Mouse (Mus musculus) gastrocnemius, adult 2 months (tissue): ENCODE measurements around the gene Gpcpd1. TPM values are rescaled to one million over a fixed set of nuclear protein-coding genes. Genes with fewer than 3 reads are reported as not detected.

ENCODE experiments used
- DNase-seq: peaks from one replicate; pipeline ENCODE4 v3.0.0; 2022
- H3K27ac ChIP-seq: fragments of 200-600 bp; 2 replicates; pipeline ENCODE4 v1.8.1; 2022; ENCODE audit warnings: mild to moderate bottlenecking
- H3K4me3 ChIP-seq: fragments of 200-600 bp; 2 replicates; pipeline ENCODE4 v1.8.1; 2022; ENCODE audit warnings: mild to moderate bottlenecking, moderate library complexity
- CTCF ChIP-seq: fragments of 200-600 bp; IDR thresholded peaks from 2 replicates; pipeline ENCODE4 v1.8.1; 2022; ENCODE audit warnings: antibody characterized with exemption, mild to moderate bottlenecking, moderate library complexity
- intact Hi-C: fragments of 180-260 bp; cut with DNase I; formaldehyde crosslinking; loops from one replicate; pipeline ENCODE4 v1.15.1; 2025
- total RNA-seq, 2 experiments: library from RNA; stranded (reverse); gene quantifications; 2 replicates each; pipeline ENCODE4 v1.2.3; 2021

The Gpcpd1 gene
- total RNA-seq, 2 experiments from 2014 or later, result 167 to 341 TPM

DNA sequence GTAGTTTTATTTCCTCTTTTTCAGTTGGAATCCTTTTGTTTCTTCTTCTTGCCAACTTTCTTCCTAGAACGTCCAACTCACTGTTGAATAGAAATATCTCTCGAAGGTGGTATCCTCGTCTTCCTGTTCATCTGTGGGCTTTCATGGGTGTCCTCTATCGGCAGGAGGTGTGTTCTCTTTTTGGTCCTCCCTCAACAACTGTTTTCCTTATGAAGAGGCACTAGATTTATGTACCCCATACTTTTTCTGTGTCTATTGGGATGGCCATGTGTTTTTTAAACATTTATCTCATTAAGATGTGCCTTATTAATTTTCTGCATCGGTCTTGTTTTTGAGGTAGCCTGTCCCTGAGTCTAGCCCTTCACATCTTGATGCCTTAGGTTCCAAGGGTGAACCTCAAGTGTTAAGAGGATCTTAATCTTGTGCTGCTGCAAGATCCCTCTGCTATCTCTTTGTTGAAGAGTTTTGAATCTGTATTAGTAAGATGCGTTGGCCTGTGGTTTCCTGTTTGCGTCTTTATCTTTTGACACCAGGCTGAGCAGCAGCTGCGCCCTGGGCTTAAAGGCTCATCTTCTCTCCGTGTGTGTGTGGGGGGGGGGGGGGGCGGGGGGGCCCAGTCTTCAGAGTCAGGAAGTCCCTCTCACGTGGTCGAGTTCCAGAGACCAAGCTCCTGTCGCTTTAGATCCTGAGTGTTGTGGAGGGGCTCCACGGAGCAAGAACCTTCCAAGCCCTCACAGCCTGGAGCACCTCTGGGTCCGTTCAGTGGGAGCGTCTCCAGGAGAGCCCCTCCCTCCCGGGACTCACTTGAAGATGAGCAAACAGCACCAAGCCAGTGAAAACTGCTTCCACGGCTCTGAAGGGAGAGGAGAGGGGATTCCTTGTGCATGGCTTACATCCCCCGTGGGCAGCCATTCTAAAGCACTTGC is 75.2 kb downstream of the Gpcpd1 start:
- Histone ChIP-seq H3K27ac (no peak overlapping the region), H3K4me3 (no peak overlapping the region)
- no peak for DNase-seq
- intact Hi-C loops, result no loop called here
- TF ChIP-seq CTCF, result no peak

DNA sequence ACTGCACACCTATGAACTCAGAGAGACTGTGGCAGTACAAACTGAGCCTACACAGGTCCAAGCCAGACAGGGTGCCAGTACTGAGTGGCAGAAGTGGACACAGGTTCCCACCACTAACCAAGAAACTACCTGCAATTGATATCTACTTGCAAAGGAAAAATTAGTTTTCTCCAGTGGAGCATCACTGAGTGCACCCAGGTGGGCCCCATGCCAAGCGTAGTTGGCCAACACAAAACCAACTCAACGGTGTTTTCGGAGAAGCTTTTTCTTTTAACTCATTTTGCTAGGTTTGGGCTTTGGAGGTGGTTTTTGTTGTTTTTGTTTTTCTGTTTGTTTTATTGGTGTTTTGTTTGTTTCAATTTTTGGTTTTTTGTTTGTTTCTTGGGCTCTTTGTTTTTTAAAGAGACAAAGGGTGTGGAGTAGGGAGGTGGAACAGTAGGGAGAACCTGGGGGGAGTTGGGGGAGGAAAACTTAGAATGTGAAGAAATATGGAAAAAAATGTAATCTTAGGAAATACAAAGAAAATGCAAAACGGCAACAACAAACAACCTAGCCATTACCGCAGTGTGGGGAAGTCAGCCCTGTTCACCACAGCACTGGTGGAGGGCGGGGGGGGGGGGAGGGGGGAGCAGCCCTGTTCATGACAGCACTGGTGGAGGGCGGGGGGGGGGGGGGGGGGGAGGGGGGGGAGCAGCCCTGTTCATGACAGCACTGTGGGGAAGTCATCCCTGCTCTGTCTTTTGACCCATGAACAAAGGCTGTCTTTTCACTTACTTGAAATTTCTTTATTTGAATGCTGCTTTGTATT is 76.3 kb downstream of the Gpcpd1 start:
- no peak for DNase-seq
- H3K4me3 ChIP-seq, result no peak overlapping the region
- intact Hi-C loops, result no loop called here
- TF ChIP-seq CTCF, result no peak
- no peak overlapping the region for H3K27ac ChIP-seq

DNA sequence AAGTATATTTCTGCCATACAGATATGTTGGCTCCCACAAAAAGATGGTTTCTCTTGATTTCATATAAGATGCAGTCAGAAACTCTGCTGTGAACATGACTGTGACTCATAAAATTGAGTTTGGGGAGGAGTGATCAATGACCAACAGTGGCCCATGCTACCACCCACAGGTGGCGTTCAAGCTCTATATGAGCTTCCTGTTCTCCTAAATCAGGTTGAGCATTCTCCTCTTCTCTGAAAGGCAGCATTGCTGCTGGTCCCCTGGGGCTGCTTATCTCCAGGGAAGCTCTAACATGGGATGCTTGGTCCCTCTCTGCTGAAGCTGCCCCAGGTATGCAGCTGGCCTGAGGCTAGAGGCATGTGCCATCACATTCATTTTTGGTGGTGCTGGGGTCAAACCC is 77.8 kb downstream of the Gpcpd1 start:
- intact Hi-C loops, result no loop called here
- H3K4me3 ChIP-seq, result no peak overlapping the region
- DNase-seq, result no peak
- no peak for TF ChIP-seq CTCF
- H3K27ac ChIP-seq, result no peak overlapping the region

DNA sequence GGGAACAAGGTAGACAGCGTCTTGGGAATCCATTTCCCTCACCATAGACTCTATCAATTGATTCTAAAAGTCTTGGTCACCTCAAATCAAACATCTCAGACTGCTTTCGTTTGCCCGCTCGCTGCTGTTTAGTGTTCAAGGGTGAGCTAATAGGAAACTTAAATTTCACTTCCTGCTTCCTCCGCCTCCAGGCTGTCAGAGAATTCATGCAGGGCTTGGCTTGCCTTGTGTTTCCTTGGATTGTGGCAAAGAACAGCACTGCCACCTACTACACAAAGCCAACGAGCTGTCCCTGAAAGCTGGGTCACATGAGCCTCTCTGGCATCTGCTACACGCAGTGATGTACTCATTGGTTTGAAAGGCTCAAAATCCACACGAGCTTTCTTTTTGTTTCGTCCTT is 78.3 kb downstream of the Gpcpd1 start:
- intact Hi-C loops, result no loop called here
- TF ChIP-seq CTCF, result no peak
- Histone ChIP-seq H3K27ac (no peak overlapping the region), H3K4me3 (no peak overlapping the region)
- DNase-seq, result no peak

DNA sequence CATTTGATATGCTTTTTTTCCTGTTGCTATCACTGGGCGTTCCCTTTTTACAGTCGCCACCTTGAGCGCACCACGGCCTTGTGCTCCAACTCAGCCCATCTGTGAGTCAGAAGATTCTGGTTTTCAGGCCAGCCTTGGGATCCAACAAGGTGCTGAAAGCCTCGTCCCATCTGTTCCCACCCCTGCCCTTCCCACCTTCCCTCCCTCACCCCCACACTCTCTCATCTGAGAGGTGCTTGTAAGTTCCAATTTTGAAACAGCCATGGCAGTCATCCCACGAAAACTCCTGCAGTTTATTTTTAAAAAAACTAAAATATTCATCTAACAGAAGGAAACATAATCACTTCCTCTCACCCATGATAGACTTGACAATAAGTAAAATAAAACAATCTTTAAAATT is 80.0 kb downstream of the Gpcpd1 start:
- no peak for DNase-seq
- H3K27ac ChIP-seq, result no peak overlapping the region
- no peak for TF ChIP-seq CTCF
- intact Hi-C loops, result no loop called here
- no peak overlapping the region for H3K4me3 ChIP-seq

DNA sequence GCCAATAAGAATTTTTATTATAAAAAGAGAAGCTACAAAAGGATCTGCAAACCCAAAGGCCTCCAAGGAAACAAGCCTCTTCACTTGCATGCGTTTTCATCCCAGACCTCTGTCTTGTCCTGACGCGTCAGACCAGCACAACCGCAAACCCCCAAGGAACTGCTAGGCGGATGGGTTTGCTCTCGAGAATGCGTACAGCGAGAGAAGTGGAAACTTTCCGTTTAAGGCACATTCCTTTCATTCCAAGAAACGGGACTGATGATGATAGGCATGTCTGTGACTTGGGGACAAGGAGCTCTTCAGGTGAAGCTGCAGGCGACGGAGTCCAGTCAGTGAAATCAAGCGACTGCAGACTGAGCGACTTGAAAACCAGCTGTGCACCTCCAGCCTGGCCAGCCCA is 80.4 kb downstream of the Gpcpd1 start:
- H3K27ac ChIP-seq, result no peak overlapping the region
- no peak overlapping the region for H3K4me3 ChIP-seq
- intact Hi-C loops, result no loop called here
- no peak for TF ChIP-seq CTCF
- DNase-seq, result no peak

DNA sequence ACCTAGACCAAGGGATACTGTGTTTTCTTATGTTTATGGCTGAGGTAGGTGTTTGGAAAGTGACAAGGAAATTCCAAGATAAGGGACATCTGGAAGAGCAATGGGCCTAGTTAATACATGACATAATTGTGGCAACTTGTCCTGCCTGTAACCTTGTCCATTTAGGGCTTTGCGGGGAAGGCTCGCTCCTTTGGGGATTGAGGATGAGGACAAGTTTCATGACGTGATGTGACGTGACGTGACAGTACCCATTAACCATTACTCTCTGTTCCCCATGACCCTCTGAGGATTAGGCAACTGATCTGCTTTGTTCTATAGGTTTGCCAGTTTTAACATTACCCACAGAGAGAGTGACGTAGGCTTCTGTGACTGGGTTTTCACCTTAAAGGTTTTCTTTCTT is 81.7 kb downstream of the Gpcpd1 start:
- H3K27ac ChIP-seq, result no peak overlapping the region
- H3K4me3 ChIP-seq, result no peak overlapping the region
- no peak for DNase-seq
- no peak for TF ChIP-seq CTCF
- intact Hi-C loops, result no loop called here

DNA sequence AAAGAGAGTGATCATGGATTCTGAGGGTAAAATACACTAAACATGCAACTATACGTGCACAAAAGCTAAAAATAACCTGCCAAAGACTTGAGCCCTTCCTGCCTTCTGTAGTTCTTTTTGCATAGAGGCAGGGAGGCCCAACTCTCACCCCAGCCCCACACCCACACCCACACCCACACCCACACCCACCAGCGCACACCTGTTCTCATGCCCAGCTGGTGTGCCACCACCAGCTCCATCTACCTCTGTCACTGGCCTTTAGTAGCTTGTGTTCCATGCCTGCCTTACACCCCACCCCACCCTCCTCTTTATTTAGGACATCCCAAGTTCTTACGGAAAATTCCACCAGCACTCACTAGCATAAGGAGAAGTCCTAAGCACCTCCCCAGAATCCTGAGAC is 89.2 kb downstream of the Gpcpd1 start:
- Histone ChIP-seq H3K27ac (no peak overlapping the region), H3K4me3 (no peak overlapping the region)
- TF ChIP-seq CTCF, result no peak
- no peak for DNase-seq
- intact Hi-C loops, result no loop called here

DNA sequence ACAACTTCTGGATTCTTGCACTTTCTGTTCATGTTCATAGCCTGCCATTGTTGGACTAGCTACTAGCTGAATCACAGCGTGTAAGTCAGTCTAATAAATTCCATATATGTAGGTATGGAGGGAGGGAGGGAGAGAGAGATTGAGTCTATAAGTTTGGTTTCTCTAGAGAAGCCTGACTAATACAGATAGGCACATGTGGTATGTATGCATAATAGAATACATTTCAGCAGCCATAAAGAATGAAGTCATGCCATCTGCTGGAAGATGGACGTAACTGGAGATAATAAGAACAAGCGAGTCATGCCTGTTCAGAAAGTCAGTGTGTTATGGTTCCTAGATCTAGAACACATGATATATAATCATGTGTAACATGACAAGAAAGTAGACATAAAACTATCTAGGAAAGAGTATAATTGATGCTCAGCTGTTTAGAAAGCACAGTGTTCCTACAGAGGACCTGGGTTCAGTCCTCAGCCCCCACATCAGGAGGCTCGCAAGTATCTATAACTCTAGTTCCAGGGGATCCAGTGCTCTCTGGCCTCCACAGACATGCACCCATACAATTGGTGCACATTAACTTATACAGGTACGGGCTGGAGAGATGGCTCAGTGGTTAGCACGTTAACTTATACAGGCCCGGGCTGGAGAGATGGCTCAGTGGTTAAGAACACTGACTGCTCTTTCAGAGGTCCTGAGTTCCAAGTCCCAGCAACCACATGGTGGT is 90.0 kb downstream of the Gpcpd1 start:
- intact Hi-C loops, result no loop called here
- Histone ChIP-seq H3K4me3 (no peak overlapping the region), H3K27ac (no peak overlapping the region)
- TF ChIP-seq CTCF, result peak; percentile 9; the same call in 1 of the 2 replicates
- DNase-seq, result no peak

DNA sequence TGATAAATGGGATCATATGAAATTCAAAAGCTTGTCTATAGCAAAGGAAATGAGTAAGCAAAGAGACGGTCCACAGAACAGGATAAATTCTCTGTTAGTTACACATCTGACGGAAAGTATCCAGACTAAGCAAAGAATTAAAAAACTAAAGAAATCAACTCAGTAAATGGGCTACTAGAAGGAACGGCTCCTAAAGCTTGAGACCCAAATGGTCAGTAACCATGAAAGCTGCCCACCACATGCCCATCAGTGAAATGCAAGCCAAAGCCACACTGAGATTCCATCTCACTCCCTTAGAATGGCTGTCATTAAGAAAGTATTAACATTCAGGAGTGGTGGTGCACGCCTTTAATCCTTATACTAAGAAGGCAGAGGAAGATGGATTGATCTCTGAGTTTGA is 94.3 kb downstream of the Gpcpd1 start:
- DNase-seq, result no peak
- H3K27ac ChIP-seq, result no peak overlapping the region
- intact Hi-C loops, result no loop called here
- no peak overlapping the region for H3K4me3 ChIP-seq
- TF ChIP-seq CTCF, result no peak

DNA sequence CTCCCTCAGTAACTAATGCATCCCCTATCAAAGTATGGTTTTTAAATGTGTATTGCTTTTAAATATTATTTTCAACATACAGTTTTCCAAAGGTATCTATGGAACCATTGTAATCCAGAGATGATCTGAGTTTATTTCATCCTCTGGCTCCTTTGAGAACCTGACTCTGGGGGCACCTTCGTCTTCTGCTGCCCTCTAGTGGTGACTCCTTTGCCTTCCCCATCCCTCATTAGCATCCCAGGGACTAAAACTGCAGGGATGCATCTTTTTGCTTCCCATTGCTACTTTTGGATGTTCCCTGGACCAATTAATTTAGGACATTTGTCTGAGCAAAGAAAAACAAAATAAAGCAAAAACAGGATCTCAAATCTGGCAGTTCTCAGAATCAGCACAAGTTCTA is 102.1 kb downstream of the Gpcpd1 start:
- peak; percentile 58 for DNase-seq
- Histone ChIP-seq H3K4me3 (no peak overlapping the region), H3K27ac (no peak overlapping the region)
- intact Hi-C loops, result loop anchor here (1.0 to 5.0 kb wide), 2 partner anchors 169 to 223 kb away; partner anchors contain the start of gene Cds2
- TF ChIP-seq CTCF, result peak; percentile 93

DNA sequence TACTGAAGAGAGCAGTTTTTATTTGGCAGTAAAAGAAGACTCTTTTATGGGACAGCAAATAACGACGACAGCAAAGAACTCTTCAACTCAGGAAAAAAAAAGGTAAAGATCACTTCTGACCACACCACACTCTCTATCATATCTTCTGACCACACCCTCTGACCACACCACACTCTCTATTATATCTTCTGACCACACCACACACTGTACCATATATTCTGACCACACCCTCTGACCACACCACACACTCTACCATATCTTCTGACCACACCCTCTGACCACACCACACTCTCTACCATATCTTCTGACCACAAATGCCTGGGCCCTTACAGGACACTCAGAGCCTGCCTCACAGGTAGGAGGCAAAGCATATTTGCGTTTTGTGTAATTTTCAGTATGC is 106.0 kb downstream of the Gpcpd1 start:
- intact Hi-C loops, result no loop called here
- no peak for DNase-seq
- TF ChIP-seq CTCF, result no peak
- Histone ChIP-seq H3K4me3 (no peak overlapping the region), H3K27ac (no peak overlapping the region)

Other genes with a start within 250 kb of the Gpcpd1 start
- gene Prokr2, start 202.3 kb downstream of the Gpcpd1 start, total RNA-seq, result not detected
- 1 to 10 TPM; 6.2 to 6.9 TPM for gene Shld1, start 99.2 kb upstream of the Gpcpd1 start, total RNA-seq
- under 1 TPM in 1 of 2 experiments, not detected in 1; 0.18 TPM for gene Chgb, start 193.5 kb upstream of the Gpcpd1 start, total RNA-seq
- gene Trmt6, start 228.3 kb upstream of the Gpcpd1 start, total RNA-seq, result 1 to 10 TPM; 5.5 to 7.4 TPM
- gene Mcm8, start 228.4 kb upstream of the Gpcpd1 start, total RNA-seq, result 1 to 10 TPM; 1.3 TPM